Mouse (Mus musculus) heart, embryonic 15.5 days (tissue): ENCODE results near the gene Gm20696. TPM values are rescaled to one million over a fixed set of nuclear protein-coding genes. Genes with fewer than 3 reads are reported as not detected.

Source experiments
- ATAC-seq: fragments of 200-750 bp; cut with Nextera tagmentation; replicated peaks from 2 replicates; pipeline ENCODE4 v1.8.0; 2017; ENCODE audit warnings: low read depth, moderate TSS enrichment; ENCODE audit not compliant: insufficient number of reproducible peaks, insufficient read depth, low FRiP score
- H3K27ac ChIP-seq: fragments of 300-500 bp; sonication (generic); 2 replicates; pipeline ENCODE4 v1.5.1; 2015; ENCODE audit warnings: mild to moderate bottlenecking, inconsistent platforms
- H3K27me3 ChIP-seq: fragments of 300-500 bp; sonication (generic); 2 replicates; pipeline ENCODE4 v1.6.1; 2015; ENCODE audit warnings: inconsistent platforms
- H3K36me3 ChIP-seq: fragments of 300-500 bp; sonication (generic); 2 replicates; pipeline ENCODE4 v1.6.1; 2015; ENCODE audit warnings: mild to moderate bottlenecking, inconsistent platforms
- H3K4me1 ChIP-seq: fragments of 300-500 bp; sonication (generic); replicated peaks from 2 replicates; pipeline ENCODE4 v1.6.1; 2015; ENCODE audit warnings: inconsistent platforms
- H3K4me2 ChIP-seq: fragments of 300-500 bp; sonication (generic); 2 replicates; pipeline ENCODE4 v1.6.1; 2015; ENCODE audit warnings: inconsistent platforms, mild to moderate bottlenecking, moderate library complexity
- H3K4me3 ChIP-seq: fragments of 300-500 bp; sonication (generic); 2 replicates; pipeline ENCODE4 v1.5.1; 2015; ENCODE audit warnings: mild to moderate bottlenecking, inconsistent platforms
- H3K9ac ChIP-seq: fragments of 300-500 bp; sonication (generic); 2 replicates; pipeline ENCODE4 v1.6.1; 2015; ENCODE audit warnings: mild to moderate bottlenecking, inconsistent platforms
- H3K9me3 ChIP-seq: fragments of 300-500 bp; sonication (generic); replicated peaks from 2 replicates; pipeline ENCODE4 v1.6.1; 2016; ENCODE audit warnings: inconsistent platforms
- WGBS: fragments of 180-500 bp; shearing (Covaris S2); methylation state at CpG from one replicate; pipeline ENCODE4 v1.1.7; 2015; ENCODE audit warnings: mixed read lengths; 5-methylcytosine and 5-hydroxymethylcytosine counted together
- polyA plus RNA-seq: library from polyadenylated mRNA; unstranded; fragments of >200 nt; fragmentation: Nextera tagmentation; extraction: Ambion mirVana; gene quantifications from 2 replicates; pipeline ENCODE4 v1.2.1, GENCODE M21; 2015

Gm20696 gene
- polyA plus RNA-seq, 1 experiment from 2014 or later: 2.9 TPM

DNA sequence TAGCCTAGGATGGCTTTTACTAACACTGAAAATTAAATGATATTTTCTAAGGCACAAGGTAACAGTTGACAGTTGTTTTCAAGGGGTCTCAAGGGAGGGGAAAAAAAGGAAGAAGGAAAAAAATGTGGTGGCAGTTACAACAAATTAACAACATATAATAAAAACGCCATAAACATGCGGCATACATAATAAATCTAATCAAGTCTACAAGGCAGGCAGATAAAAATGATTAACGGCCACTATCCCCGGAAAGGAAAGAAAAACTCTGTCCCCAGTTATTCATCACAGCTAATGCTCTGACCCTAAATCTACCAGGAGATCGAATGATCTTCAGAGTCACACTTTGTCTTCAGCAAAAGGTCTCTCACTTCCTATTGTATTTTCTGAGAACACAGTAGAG lies 330.4 kb downstream of the Gm20696 start:
- Histone ChIP-seq H3K4me2 (no peak overlapping the region), H3K4me1 (peaks cover 17% of the 10 kb centered on the region; the same call in 1 of the 2 replicates), H3K27me3 (no peaks in the 10 kb centered on the region), H3K36me3 (no peaks in the 10 kb centered on the region), H3K27ac (no peak overlapping the region), H3K9ac (no peak overlapping the region), H3K4me3 (no peak overlapping the region), H3K9me3 (no peaks in the 10 kb centered on the region)
- 69% methylated on average over 5 of the region's 5 CpGs for WGBS
- no peak for ATAC-seq

DNA sequence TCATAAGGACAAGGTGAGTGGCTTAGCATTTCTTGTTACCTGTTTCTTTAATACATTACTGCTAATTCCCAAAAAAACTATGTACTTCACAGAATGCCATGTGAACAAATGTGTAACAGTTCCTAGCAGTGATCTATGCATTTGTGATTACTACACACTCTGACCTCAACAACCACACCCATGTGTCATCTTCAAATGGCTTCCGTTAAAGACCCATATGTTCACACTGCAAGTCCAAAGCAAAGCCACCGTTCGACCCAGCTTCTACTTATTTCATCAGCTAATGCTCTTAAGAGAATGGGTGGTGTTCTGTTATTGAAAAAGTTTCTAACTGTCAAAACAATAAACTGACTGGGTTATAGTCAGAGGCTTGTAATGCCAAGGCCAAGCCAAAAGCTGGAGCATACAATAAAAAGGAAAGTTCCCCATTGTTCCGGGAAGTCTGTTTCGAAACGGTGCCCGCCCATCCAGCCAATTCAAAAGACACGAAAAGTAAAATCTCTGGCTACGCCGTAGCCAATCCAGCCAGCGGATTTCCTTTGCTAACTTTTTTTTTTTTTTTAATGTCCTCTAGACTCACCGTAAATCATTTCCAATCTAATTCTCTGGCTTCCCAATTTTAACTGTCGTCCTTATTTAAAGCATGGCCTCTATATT lies 331.3 kb downstream of the Gm20696 start:
- Histone ChIP-seq H3K27me3 (no peaks in the 10 kb centered on the region), H3K36me3 (no peaks in the 10 kb centered on the region), H3K27ac (no peak overlapping the region), H3K9ac (no peak overlapping the region), H3K4me2 (no peak overlapping the region), H3K4me3 (no peak overlapping the region), H3K4me1 (peaks cover 17% of the 10 kb centered on the region; the same call in 1 of the 2 replicates), H3K9me3 (no peaks in the 10 kb centered on the region)
- WGBS: 84% methylated on average over 13 of the region's 13 CpGs
- no peak for ATAC-seq

DNA sequence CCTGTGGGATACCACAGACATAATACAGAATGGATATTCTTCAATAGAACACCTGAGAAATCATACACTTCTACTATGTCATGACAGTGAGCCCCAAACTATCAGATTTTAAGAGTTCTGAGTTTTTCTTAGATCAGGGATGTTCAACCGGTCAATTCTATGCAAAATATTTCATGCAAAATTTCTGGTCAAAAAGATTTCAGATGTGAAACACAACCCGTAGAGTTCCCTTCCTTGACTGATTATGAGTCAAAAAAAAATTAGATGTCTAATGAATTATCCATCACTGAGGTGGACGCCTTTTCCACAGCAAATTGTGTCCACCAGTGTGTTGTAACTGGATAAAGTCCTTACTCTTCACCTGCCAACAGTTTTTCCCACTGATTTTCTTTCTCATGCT lies 332.3 kb downstream of the Gm20696 start:
- Histone ChIP-seq H3K4me3 (no peak overlapping the region), H3K9me3 (no peaks in the 10 kb centered on the region), H3K4me1 (peaks cover 14% of the 10 kb centered on the region; the same call in 1 of the 2 replicates), H3K27me3 (no peaks in the 10 kb centered on the region), H3K4me2 (no peak overlapping the region), H3K36me3 (no peaks in the 10 kb centered on the region), H3K27ac (no peak overlapping the region), H3K9ac (no peak overlapping the region)
- no peak for ATAC-seq
- WGBS: 83% methylated on average over 3 of the region's 3 CpGs

DNA sequence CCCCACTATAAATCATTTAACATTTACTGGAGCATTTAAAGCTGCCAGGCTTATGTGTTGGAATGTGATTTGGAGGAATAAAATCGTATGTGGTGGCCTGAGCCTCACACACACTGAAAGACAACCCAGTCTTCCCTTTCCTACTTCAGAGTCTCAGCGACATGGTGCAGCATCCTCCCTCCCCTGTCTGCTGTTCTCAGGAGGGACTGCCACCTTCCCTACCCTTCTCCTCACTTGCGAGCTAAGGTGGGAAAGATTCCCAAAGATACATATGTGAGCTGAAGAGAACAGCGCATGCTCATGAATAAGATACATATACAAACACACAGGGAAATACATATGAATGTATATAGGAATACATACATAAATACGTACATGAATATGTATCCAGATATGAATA lies 333.5 kb downstream of the Gm20696 start:
- Histone ChIP-seq H3K9me3 (no peaks in the 10 kb centered on the region), H3K36me3 (no peaks in the 10 kb centered on the region), H3K4me2 (no peak overlapping the region), H3K4me1 (peaks cover 5% of the 10 kb centered on the region; the same call in 1 of the 2 replicates), H3K27me3 (no peaks in the 10 kb centered on the region), H3K27ac (no peak overlapping the region), H3K4me3 (no peak overlapping the region), H3K9ac (no peak overlapping the region)
- ATAC-seq: no peak
- WGBS: 88% methylated on average over 5 of the region's 5 CpGs

DNA sequence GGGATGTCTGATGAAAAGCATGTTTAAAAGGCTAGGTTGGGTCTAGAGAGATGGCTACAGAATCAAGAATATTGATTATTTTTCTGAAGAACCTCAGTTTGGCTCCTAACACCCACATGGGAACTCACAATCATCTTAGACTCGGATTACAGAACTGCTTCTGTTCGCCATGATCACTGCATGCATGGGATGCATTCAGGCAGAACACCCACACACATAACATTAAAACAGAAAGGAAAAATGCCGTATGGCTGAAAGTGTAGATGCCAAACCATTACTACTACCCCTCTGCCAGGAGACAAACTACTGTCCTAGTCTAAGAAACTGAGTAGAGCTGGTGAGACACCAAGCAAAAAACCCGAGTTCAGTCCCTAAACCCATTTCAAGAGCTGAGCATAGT lies 336.4 kb downstream of the Gm20696 start:
- 78% methylated on average over 4 of the region's 4 CpGs for WGBS
- no peaks in the 10 kb centered on the region for H3K9me3 ChIP-seq
- no peak for ATAC-seq
- no peaks in the 10 kb centered on the region; the same call in 1 of the 2 replicates for H3K4me1 ChIP-seq
- H3K36me3 ChIP-seq: no peaks in the 10 kb centered on the region
- no peak overlapping the region for H3K4me3 ChIP-seq
- H3K27me3 ChIP-seq: no peaks in the 10 kb centered on the region
- no peak overlapping the region for H3K27ac ChIP-seq
- H3K9ac ChIP-seq: no peak overlapping the region
- H3K4me2 ChIP-seq: no peak overlapping the region

DNA sequence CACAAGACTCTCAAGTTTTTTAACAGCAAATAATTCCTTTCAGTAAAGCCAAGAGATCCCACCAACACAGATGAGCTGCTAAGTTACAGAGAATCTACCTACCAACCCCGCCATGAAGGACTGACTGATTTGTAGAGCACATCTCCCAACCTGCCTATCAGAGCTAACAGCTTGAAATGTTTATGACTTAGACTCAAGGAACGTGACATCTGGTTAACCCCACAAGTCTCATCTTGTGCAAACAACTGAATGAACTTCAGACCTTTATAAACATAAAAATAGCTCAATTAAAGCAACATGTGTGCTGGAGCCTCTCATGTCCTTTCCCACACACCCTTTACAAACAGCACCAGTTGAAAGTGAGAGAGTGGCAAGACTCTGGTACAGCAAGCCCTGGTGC lies 338.0 kb downstream of the Gm20696 start:
- no peak overlapping the region for H3K9ac ChIP-seq

DNA sequence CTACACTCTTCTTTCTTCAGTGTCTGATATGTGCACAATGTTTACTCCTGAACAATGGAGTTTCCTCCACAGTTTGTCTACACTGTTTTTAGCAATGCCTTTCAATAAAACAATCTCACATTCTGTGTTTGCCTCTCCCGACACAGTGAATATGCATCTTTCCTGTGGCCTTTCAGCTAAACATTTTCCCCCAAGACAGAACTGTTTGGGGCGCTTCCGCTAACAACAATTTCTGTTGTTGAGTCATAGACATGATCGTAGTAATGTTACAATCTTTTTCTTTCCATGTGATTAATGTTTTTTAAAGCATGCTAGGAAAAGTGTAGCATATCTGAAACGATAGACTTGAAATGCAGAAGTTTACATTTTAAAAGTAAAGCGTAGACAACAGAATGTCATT lies 338.5 kb downstream of the Gm20696 start:
- Histone ChIP-seq H3K4me2 (no peak overlapping the region), H3K36me3 (no peaks in the 10 kb centered on the region), H3K4me3 (no peak overlapping the region), H3K27me3 (no peaks in the 10 kb centered on the region), H3K27ac (no peak overlapping the region), H3K9me3 (no peaks in the 10 kb centered on the region), H3K4me1 (no peaks in the 10 kb centered on the region; the same call in 1 of the 2 replicates), H3K9ac (no peak overlapping the region)
- ATAC-seq: no peak
- 80% methylated on average over 6 of the region's 6 CpGs for WGBS

More for the DNA sequence above, 338.0 kb downstream of the Gm20696 start:
- H3K4me3 ChIP-seq: no peak overlapping the region
- ATAC-seq: no peak
- H3K9me3 ChIP-seq: no peaks in the 10 kb centered on the region
- H3K36me3 ChIP-seq: no peaks in the 10 kb centered on the region
- H3K27ac ChIP-seq: no peak overlapping the region
- no peaks in the 10 kb centered on the region for H3K27me3 ChIP-seq
- H3K4me1 ChIP-seq: no peaks in the 10 kb centered on the region; the same call in 1 of the 2 replicates
- 71% methylated on average over 2 of the region's 2 CpGs for WGBS
- no peak overlapping the region for H3K4me2 ChIP-seq

DNA sequence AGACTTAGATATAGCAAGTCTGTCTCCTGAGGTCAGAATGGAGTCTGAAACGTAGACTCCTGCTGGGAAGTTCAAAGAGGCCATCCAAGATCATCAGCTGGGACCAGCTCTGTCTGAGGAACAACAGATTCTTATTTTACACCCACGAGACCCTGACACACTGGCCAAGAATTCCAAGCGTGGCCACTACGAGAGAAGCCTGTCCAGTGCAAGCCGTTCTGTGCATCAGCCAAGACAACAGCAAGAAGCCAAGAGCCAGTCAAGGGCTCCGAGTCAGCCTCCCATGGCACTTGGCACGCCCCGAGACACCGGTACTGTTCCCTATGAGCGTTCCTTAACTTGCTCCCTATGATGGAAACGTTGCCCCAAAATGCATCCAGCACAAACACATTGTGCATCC lies 338.9 kb downstream of the Gm20696 start:
- 69% methylated on average over 11 of the region's 11 CpGs for WGBS
- H3K36me3 ChIP-seq: no peaks in the 10 kb centered on the region
- H3K27me3 ChIP-seq: no peaks in the 10 kb centered on the region
- no peaks in the 10 kb centered on the region for H3K9me3 ChIP-seq
- H3K27ac ChIP-seq: no peak overlapping the region
- no peak overlapping the region for H3K4me3 ChIP-seq
- H3K4me2 ChIP-seq: no peak overlapping the region
- H3K4me1 ChIP-seq: no peaks in the 10 kb centered on the region; the same call in 1 of the 2 replicates
- no peak overlapping the region for H3K9ac ChIP-seq
- ATAC-seq: no peak

DNA sequence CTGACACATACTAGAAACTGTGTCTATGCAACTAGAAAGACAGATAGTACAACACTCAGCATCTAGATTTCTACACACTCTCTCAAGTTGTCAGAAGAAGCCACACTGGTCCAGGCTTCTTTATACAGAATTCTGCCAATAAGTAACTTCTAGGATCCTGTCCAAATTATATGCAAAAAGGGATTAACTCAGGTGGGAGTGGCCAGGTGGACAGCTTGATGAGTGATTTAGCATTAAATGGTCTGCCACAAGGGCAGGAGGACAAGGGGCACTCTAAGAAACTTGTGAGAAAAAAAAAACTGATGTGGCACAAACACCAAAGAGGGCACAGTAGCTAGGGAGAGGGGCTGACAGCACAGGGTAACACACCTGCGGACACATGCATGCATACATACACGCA lies 340.7 kb downstream of the Gm20696 start:
- Histone ChIP-seq H3K9me3 (no peaks in the 10 kb centered on the region), H3K36me3 (no peaks in the 10 kb centered on the region), H3K27me3 (no peaks in the 10 kb centered on the region), H3K4me2 (no peak overlapping the region), H3K9ac (no peak overlapping the region), H3K27ac (no peak overlapping the region), H3K4me1 (no peaks in the 10 kb centered on the region; the same call in 1 of the 2 replicates), H3K4me3 (no peak overlapping the region)
- WGBS: 93% methylated on average over 2 of the region's 2 CpGs
- no peak for ATAC-seq

DNA sequence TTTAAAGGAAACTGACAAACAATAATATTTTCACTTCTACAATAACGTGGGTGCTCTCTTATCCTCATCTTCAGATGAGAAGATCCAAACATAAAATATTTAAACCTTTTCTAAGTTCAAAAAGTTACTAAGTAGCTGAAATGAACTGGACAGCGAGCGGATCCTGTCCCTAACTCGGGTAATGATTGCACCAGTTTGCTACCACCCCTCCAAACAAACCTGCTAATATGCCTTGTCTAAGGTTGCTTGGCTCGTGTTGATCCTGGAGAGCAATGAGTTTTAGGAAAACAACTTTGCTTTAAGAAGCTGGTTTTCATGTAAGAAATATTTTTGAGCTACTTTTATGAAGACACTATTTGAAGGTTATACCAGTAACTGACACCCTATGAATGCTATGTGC lies 341.1 kb downstream of the Gm20696 start:
- Histone ChIP-seq H3K9ac (no peak overlapping the region), H3K36me3 (no peaks in the 10 kb centered on the region), H3K4me3 (no peak overlapping the region), H3K27ac (no peak overlapping the region), H3K27me3 (no peaks in the 10 kb centered on the region), H3K9me3 (no peaks in the 10 kb centered on the region), H3K4me1 (no peaks in the 10 kb centered on the region; the same call in 1 of the 2 replicates), H3K4me2 (no peak overlapping the region)
- no peak for ATAC-seq
- 87% methylated on average over 5 of the region's 5 CpGs for WGBS

DNA sequence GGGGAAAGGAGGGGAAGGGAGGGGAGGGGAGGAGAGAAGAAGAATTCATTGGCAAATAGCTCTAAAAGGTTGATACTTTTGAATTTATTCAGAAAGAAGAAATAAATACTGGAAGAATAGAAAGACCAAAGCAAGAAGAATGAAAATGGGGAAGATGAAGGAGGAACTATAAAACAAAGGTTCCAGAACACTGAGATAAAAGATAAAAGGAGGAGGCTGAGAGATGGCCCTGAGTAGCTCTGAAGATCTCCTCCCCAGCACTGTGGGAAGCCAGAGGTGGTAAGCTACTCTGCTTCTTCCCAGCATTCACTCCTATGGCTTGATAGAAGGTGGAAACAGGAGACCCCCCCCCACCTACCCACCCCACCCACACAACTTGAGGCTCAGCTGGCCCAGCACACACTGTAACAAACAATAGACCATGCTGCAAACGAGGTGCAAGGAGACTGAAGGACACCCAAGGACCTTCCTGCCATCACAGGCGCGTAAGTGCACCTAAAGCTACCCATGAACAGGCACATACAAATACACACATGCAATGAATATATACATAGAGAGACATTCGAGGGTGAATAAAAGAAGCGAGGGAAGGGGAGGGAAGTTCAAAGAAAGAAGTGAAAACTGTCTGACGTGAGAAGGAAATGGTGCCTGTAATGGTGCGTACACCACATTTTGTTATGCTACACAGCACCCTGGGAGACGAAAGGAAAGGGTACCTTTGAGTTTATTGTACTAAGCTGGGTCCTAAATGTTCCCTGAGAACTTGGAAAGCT lies 344.3 kb downstream of the Gm20696 start:
- no peak for ATAC-seq
- Histone ChIP-seq H3K36me3 (no peaks in the 10 kb centered on the region), H3K4me1 (0 out of 2 replicates have a peak, but pooled peaks cover 3% of the 10 kb centered on the region), H3K9me3 (no peaks in the 10 kb centered on the region), H3K27me3 (no peaks in the 10 kb centered on the region), H3K9ac (no peak overlapping the region), H3K27ac (no peak overlapping the region), H3K4me3 (no peak overlapping the region), H3K4me2 (no peak overlapping the region)
- 76% methylated on average over 8 of the region's 8 CpGs for WGBS
